Mouse (Mus musculus) E14TG2a.4 (cell line): ENCODE results near the gene 9130213A22Rik.
A peak's percentile ranks its signal among the peaks of the same experiment; 100 is the strongest.

Experiments
- H3K27me3 ChIP-seq: 2 replicates; pipeline ENCODE4 v1.6.1; 2014; ENCODE audit warnings: low read length, control low read depth; ENCODE audit not compliant: insufficient read depth
- H3K36me3 ChIP-seq: 2 replicates; pipeline ENCODE4 v1.6.1; 2014; ENCODE audit warnings: low read length, control low read depth; ENCODE audit not compliant: insufficient read depth
- H3K4me1 ChIP-seq: replicated peaks from 2 replicates; pipeline ENCODE4 v1.6.1; 2014; ENCODE audit warnings: low read depth, low read length, control low read depth
- H3K4me3 ChIP-seq: replicated peaks from 2 replicates; pipeline ENCODE4 v1.5.1; 2014; ENCODE audit warnings: mild to moderate bottlenecking, low read length
- H3K9me3 ChIP-seq: 2 replicates; pipeline ENCODE4 v1.6.1; 2014; ENCODE audit warnings: low read length, control low read depth
- CTCF ChIP-seq: conservative IDR thresholded peaks from 2 replicates; pipeline ENCODE4 v1.5.1; 2014; ENCODE audit warnings: low read length
- NANOG ChIP-seq: IDR thresholded peaks from 2 replicates; pipeline ENCODE4 v1.6.1; 2014; ENCODE audit warnings: borderline replicate concordance, low read length, mixed read lengths
- POU5F1 ChIP-seq: IDR thresholded peaks from 2 replicates; pipeline ENCODE4 v1.6.1; 2014; ENCODE audit warnings: low read length, borderline replicate concordance

Gene 9130213A22Rik

DNA sequence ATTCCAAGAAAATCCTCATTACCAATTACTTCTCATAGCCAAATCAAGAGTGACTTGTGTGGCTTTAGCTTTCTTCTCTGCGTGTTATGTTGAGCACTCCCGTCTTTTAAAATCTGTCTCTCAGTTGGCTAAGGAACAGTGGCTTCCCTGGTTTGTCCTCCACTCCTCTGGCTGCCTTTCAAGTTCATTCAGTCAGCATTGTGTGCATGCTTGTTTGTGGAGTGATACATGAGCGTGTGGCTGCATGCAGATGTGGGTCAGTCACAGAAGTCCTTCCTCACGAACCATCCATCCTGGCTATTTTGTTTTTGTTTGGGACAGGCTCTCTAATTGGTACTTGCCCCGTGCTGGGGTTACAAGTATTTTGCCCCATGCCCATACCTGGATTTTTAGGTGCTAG lies 45.8 kb downstream of the 9130213A22Rik start:
- Histone ChIP-seq H3K4me3 (no peak overlapping the region; the same call in 1 of the 2 replicates), H3K27me3 (no peaks in the 10 kb centered on the region), H3K4me1 (peaks cover 67% of the 10 kb centered on the region), H3K9me3 (no peaks in the 10 kb centered on the region), H3K36me3 (no peaks in the 10 kb centered on the region)
- TF ChIP-seq CTCF (no peak), POU5F1 (no peak), NANOG (no peak)

GRCm38 (mm10) chr11:69075764-69076479 lies 46.5 kb downstream of the 9130213A22Rik start:
- no peaks in the 10 kb centered on the region for H3K9me3 ChIP-seq
- H3K27me3 ChIP-seq = no peaks in the 10 kb centered on the region
- no peaks in the 10 kb centered on the region for H3K36me3 ChIP-seq
- TF ChIP-seq POU5F1 (no peak), NANOG (no peak), CTCF (no peak)
- H3K4me1 ChIP-seq = peaks cover 70% of the 10 kb centered on the region
- peak overlapping the region; percentile 3; the same call in 1 of the 2 replicates for H3K4me3 ChIP-seq

GRCm38 (mm10) chr11:69074776-69075069 lies 47.7 kb downstream of the 9130213A22Rik start:
- Histone ChIP-seq H3K4me1 (peaks cover 77% of the 10 kb centered on the region), H3K36me3 (no peaks in the 10 kb centered on the region), H3K9me3 (no peaks in the 10 kb centered on the region), H3K27me3 (no peaks in the 10 kb centered on the region), H3K4me3 (0 out of 2 replicates have a peak overlapping the region, but pooled peaks have one; percentile 2)
- no peak for TF ChIP-seq POU5F1
- TF ChIP-seq NANOG = no peak
- no peak for TF ChIP-seq CTCF

- no peaks in the 10 kb centered on the region for H3K9me3 ChIP-seq
- H3K4me1 ChIP-seq = peaks cover 78% of the 10 kb centered on the region
- H3K4me3 ChIP-seq = 0 out of 2 replicates have a peak overlapping the region, but pooled peaks have one; percentile 21
- no peaks in the 10 kb centered on the region for H3K36me3 ChIP-seq
- TF ChIP-seq CTCF (no peak), NANOG (no peak), POU5F1 (no peak)
- H3K27me3 ChIP-seq = no peaks in the 10 kb centered on the region
Measured at GRCm38 (mm10) chr11:69073951-69074775, 48.2 kb downstream of the 9130213A22Rik start.

DNA sequence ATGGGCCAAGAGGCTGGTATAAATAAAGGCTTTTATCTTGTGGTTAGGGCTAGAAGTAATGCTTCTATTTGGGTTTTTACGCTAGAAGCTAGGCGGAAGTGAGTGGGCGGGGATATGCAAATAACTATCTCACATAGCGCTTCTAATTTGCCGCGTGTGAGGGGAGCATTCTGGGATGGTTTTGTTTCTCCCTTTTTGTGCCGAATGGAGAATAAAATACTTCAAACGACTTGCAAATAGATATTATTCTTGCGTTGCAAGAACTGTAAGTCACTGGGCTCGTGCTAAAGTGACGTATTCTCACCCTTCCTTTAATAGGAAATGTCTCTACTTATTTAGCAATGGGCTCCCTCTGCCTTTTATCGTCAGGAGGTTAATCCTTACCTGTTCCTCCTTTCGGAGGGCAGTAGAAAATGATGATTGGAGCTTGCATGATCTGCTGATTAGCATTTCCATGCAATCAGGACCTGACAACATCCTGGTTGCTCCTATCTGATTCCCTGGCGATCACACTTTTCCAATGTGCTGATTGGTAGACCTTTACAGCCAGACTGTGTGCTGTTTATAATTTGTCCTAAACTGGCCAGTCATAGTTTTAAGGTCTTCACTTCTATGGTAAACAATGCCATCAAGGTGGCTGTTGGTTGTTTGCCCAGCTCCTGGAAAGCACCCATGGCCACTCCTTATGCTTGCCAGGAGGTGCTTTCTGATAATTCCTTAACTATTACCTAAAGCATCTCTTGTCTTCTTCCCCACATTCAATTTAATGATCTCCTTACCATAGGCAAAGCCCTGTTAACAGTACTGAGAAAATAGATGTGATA lies 49.1 kb downstream of the 9130213A22Rik start:
- no peaks in the 10 kb centered on the region for H3K9me3 ChIP-seq
- TF ChIP-seq POU5F1 = peak; percentile 82
- TF ChIP-seq CTCF = no peak
- H3K36me3 ChIP-seq = no peaks in the 10 kb centered on the region
- H3K27me3 ChIP-seq = no peaks in the 10 kb centered on the region
- peaks cover 69% of the 10 kb centered on the region for H3K4me1 ChIP-seq
- peak overlapping the region; percentile 62 for H3K4me3 ChIP-seq

DNA sequence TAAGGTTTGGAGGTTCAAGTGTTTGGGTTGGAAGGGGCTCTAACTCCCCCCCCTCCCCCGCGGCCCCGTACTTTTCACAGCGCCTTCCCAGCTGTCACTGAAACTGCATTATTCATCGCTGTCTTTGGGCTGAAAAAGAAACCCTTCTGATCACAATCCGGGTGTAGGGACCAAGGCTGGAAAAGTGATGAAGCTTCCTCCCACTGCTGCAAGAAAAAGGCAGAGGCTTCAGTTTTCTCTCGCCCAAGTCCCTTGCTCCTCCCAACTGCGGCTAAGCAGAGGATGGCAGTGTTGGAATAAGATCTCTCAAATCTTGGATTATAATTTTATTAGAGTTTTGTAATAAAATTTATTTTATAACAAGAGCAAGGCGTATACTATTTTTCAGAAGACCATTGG lies 49.7 kb downstream of the 9130213A22Rik start:
- H3K9me3 ChIP-seq = no peaks in the 10 kb centered on the region
- peaks cover 65% of the 10 kb centered on the region for H3K4me1 ChIP-seq
- no peaks in the 10 kb centered on the region for H3K36me3 ChIP-seq
- no peaks in the 10 kb centered on the region for H3K27me3 ChIP-seq
- TF ChIP-seq POU5F1 (no peak), CTCF (no peak), NANOG (no peak)
- peak overlapping the region; percentile 62 for H3K4me3 ChIP-seq

DNA sequence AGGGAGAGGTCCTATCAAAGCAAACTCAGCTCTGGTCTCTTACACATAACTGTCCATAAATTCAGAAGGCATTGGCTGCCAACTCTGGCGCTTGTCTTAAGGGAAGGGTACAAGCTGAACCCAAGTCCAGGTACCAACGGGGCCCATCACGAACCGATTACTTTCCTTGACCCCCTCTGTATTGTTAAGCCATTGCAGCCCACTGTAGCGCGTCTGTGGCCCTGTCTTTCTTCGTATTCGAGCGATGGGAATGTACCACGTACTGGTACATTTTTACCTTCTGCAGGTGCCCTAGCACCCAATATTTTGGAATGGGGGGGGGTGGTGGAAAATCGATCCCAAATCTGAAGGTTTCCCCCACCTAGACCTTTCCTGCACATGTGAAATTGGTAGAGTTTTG lies 50.2 kb downstream of the 9130213A22Rik start:
- H3K4me1 ChIP-seq = peaks cover 65% of the 10 kb centered on the region
- no peaks in the 10 kb centered on the region for H3K36me3 ChIP-seq
- no peaks in the 10 kb centered on the region for H3K9me3 ChIP-seq
- TF ChIP-seq CTCF (no peak), POU5F1 (no peak), NANOG (no peak)
- H3K4me3 ChIP-seq = 0 out of 2 replicates have a peak overlapping the region, but pooled peaks have one; percentile 17
- H3K27me3 ChIP-seq = no peaks in the 10 kb centered on the region

DNA sequence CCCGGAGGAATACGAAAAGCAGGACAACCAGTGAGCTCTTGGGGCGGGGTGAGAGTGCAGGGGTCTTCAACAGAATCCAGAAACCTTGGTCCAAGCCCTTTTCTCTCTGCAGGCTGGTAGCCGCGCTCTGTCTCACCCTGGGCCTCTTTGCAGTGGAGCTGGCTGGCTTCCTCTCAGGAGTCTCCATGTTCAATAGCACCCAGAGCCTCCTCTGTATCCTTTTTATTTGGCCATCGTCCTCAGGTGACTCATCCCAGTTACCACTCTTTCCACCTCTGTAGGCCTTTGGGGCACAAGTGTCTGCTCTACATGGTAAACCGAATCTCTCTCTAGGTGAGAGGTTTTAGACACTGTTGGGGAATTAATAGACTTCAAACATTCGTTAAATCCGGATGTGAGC lies 51.1 kb downstream of the 9130213A22Rik start:
- Histone ChIP-seq H3K4me1 (peaks cover 64% of the 10 kb centered on the region), H3K36me3 (no peaks in the 10 kb centered on the region), H3K27me3 (no peaks in the 10 kb centered on the region), H3K9me3 (no peaks in the 10 kb centered on the region), H3K4me3 (peak overlapping the region; percentile 92)
- TF ChIP-seq CTCF (no peak), POU5F1 (no peak), NANOG (no peak)
